Mouse (Mus musculus) testis, adult 2 months (tissue): ENCODE results near the gene Proser2.

ENCODE experiments used
- CTCF ChIP-seq: fragments of 200-500 bp; IDR thresholded peaks from 2 replicates; pipeline ENCODE4 v1.5.1; 2012; ENCODE audit warnings: low read depth, mild to moderate bottlenecking, inconsistent platforms, low read length, moderate library complexity; ENCODE audit not compliant: control insufficient read depth, insufficient read depth, insufficient replicate concordance
- POLR2A ChIP-seq: fragments of 200-500 bp; IDR thresholded peaks from 2 replicates; pipeline ENCODE4 v1.6.1; 2012; ENCODE audit warnings: low read depth, mild to moderate bottlenecking, inconsistent platforms, low read length, moderate library complexity; ENCODE audit not compliant: control insufficient read depth

GRCm38 (mm10) chr2:6067341-6067740, 62.7 kb downstream of the Proser2 start:
- TF ChIP-seq POLR2A (no peak), CTCF (no peak)
